Mouse (Mus musculus) kidney, postnatal 0 days (tissue): ENCODE measurements around the gene Mcfd2. TPM values are rescaled to one million over a fixed set of nuclear protein-coding genes. Genes with fewer than 3 reads are reported as not detected.
"Not testable (repeated sequence)": the region's sequence is repeated elsewhere in the genome, so short reads cannot be mapped to it uniquely, and the experiment has no call there.

Source experiments
- ATAC-seq: fragments of 200-750 bp; cut with Nextera tagmentation; replicated peaks from 2 replicates; pipeline ENCODE4 v1.8.0; 2017; ENCODE audit warnings: low read depth, moderate number of reproducible peaks, moderate TSS enrichment, moderate library complexity; ENCODE audit not compliant: low FRiP score
- DNase-seq: peaks from one replicate; pipeline ENCODE4 v3.0.0-alpha.2; 2016; ENCODE audit warnings: low spot score
- H3K27ac ChIP-seq: fragments of 300-500 bp; sonication (generic); 2 replicates; pipeline ENCODE4 v1.5.1; 2014; ENCODE audit warnings: mild to moderate bottlenecking
- H3K27me3 ChIP-seq: fragments of 300-500 bp; sonication (generic); 2 replicates; pipeline ENCODE4 v1.6.1; 2014; ENCODE audit warnings: low read length, mixed read lengths; ENCODE audit not compliant: insufficient read depth
- H3K36me3 ChIP-seq: fragments of 300-500 bp; sonication (generic); 2 replicates; pipeline ENCODE4 v1.6.1; 2014; ENCODE audit warnings: low read length, mixed read lengths; ENCODE audit not compliant: insufficient read depth
- H3K4me1 ChIP-seq: fragments of 300-500 bp; sonication (generic); replicated peaks from 2 replicates; pipeline ENCODE4 v1.6.1; 2014; ENCODE audit warnings: antibody characterized with exemption, low read length, mixed read lengths; ENCODE audit not compliant: insufficient read depth
- H3K4me2 ChIP-seq: fragments of 300-500 bp; sonication (generic); 2 replicates; pipeline ENCODE4 v1.6.1; 2014; ENCODE audit warnings: mild to moderate bottlenecking, low read length, moderate library complexity, mixed read lengths
- H3K4me3 ChIP-seq: fragments of 300-500 bp; sonication (generic); replicated peaks from 2 replicates; pipeline ENCODE4 v1.5.1; 2014; ENCODE audit warnings: low read depth, low read length
- H3K9ac ChIP-seq: fragments of 300-500 bp; sonication (generic); 2 replicates; pipeline ENCODE4 v1.6.1; 2014; ENCODE audit warnings: low read depth, low read length
- H3K9me3 ChIP-seq: fragments of 300-500 bp; sonication (generic); replicated peaks from 2 replicates; pipeline ENCODE4 v1.6.1; 2016; ENCODE audit warnings: low read length, inconsistent platforms, mixed read lengths
- CTCF ChIP-seq: IDR thresholded peaks from 2 replicates; pipeline ENCODE4 v1.5.1; 2016; ENCODE audit warnings: antibody characterized with exemption, low read depth, mild to moderate bottlenecking, moderate library complexity
- WGBS: fragments of 180-500 bp; shearing (Covaris S2); extraction: QIAGEN DNeasy Blood & Tissue Kit; methylation state at CpG from one replicate; pipeline ENCODE4 v1.1.7; 2014; 5-methylcytosine and 5-hydroxymethylcytosine counted together
- polyA plus RNA-seq: library from polyadenylated mRNA; unstranded; fragments of >200 nt; fragmentation: Nextera tagmentation; extraction: Ambion mirVana; gene quantifications from 2 replicates; pipeline ENCODE4 v1.2.1, GENCODE M21; 2015

The Mcfd2 gene
- polyA plus RNA-seq, 1 experiment from 2014 or later, result 140 TPM

- ATAC-seq (no peak), DNase-seq (no peak)
- no peaks in the 10 kb centered on the region for H3K9me3 ChIP-seq
- 0 out of 2 replicates have a peak, but pooled peaks cover 8% of the 10 kb centered on the region for H3K4me1 ChIP-seq
- no peak overlapping the region for H3K4me3 ChIP-seq
- WGBS, result 83% methylated on average over 10 of the region's 10 CpGs
- no peak overlapping the region for H3K27ac ChIP-seq
- H3K36me3 ChIP-seq, result no peaks in the 10 kb centered on the region
- no peak for TF ChIP-seq CTCF
- H3K27me3 ChIP-seq, result no peaks in the 10 kb centered on the region
- H3K4me2 ChIP-seq, result no peak overlapping the region
- no peak overlapping the region for H3K9ac ChIP-seq
Observed at GRCm38 (mm10) chr17:87300340-87300739, 34.6 kb upstream of the Mcfd2 start.

GRCm38 (mm10) chr17:87298944-87299343 lies 33.2 kb upstream of the Mcfd2 start:
- TF ChIP-seq CTCF, result no peak
- 0 out of 2 replicates have a peak, but pooled peaks have one; percentile 5 for ATAC-seq
- Histone ChIP-seq H3K9ac (no peak overlapping the region), H3K9me3 (no peaks in the 10 kb centered on the region), H3K27ac (no peak overlapping the region), H3K36me3 (no peaks in the 10 kb centered on the region), H3K4me2 (no peak overlapping the region), H3K4me1 (0 out of 2 replicates have a peak, but pooled peaks cover 4% of the 10 kb centered on the region), H3K27me3 (no peaks in the 10 kb centered on the region), H3K4me3 (no peak overlapping the region)
- WGBS, result 62% methylated on average over 6 of the region's 6 CpGs
- peak; percentile 22 for DNase-seq

DNA sequence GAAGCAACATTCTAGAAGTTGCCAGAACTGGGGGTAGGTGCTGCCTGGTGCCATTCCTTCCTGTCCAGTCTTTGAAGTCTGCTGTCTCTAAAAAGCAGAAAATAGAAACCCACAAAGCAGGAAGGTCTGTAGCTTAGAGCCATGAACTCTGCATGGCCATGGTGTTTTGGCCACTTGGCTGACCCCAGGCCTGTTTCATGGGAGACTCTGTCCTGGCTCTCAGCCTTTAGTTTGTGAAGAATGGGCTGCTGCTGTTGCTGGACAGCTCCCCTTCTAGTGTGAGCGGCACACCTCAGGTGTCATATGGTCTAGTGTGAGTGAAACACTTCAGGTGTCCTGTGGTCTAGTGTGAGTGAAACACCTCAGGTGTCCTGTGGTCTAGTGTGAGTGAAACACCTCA lies 31.0 kb upstream of the Mcfd2 start:
- 77% methylated on average over 1 of the region's 1 CpGs for WGBS
- not testable (repeated sequence) for DNase-seq, H3K4me3 ChIP-seq

GRCm38 (mm10) chr17:87295738-87296137 lies 30.0 kb upstream of the Mcfd2 start:
- no peak for TF ChIP-seq CTCF
- no peak for DNase-seq
- no peak overlapping the region for H3K4me3 ChIP-seq
- 0 out of 2 replicates have a peak, but pooled peaks cover 4% of the 10 kb centered on the region for H3K4me1 ChIP-seq
- H3K27ac ChIP-seq, result no peak overlapping the region
- no peaks in the 10 kb centered on the region for H3K9me3 ChIP-seq
- WGBS, result 79% methylated on average over 7 of the region's 7 CpGs
- no peak for ATAC-seq
- no peaks in the 10 kb centered on the region for H3K27me3 ChIP-seq
- no peak overlapping the region for H3K4me2 ChIP-seq
- H3K9ac ChIP-seq, result no peak overlapping the region
- no peaks in the 10 kb centered on the region for H3K36me3 ChIP-seq

More for the DNA sequence above, 31.0 kb upstream of the Mcfd2 start:
- not testable (repeated sequence) for H3K27ac ChIP-seq, H3K9ac ChIP-seq, H3K4me1 ChIP-seq, H3K9me3 ChIP-seq, ATAC-seq, H3K36me3 ChIP-seq, H3K4me2 ChIP-seq, H3K27me3 ChIP-seq

- no peak for TF ChIP-seq CTCF
- Histone ChIP-seq H3K9ac (no peak overlapping the region), H3K4me2 (no peak overlapping the region), H3K36me3 (no peaks in the 10 kb centered on the region), H3K9me3 (no peaks in the 10 kb centered on the region), H3K27ac (no peak overlapping the region), H3K4me1 (no peaks in the 10 kb centered on the region), H3K4me3 (no peak overlapping the region), H3K27me3 (no peaks in the 10 kb centered on the region)
- ATAC-seq (no peak), DNase-seq (no peak)
- 80% methylated on average over 5 of the region's 5 CpGs for WGBS
Observed at GRCm38 (mm10) chr17:87293125-87293524, 27.4 kb upstream of the Mcfd2 start.

GRCm38 (mm10) chr17:87291782-87292181 lies 26.0 kb upstream of the Mcfd2 start:
- no peaks in the 10 kb centered on the region; the same call in 1 of the 2 replicates for H3K4me1 ChIP-seq

GRCm38 (mm10) chr17:87291037-87291436 lies 25.3 kb upstream of the Mcfd2 start:
- ATAC-seq, result no peak
- no peak for TF ChIP-seq CTCF

More at GRCm38 (mm10) chr17:87291782-87292181, 26.0 kb upstream of the Mcfd2 start:
- Histone ChIP-seq H3K27ac (no peak overlapping the region), H3K9me3 (no peaks in the 10 kb centered on the region), H3K4me3 (no peak overlapping the region), H3K36me3 (no peaks in the 10 kb centered on the region), H3K4me2 (no peak overlapping the region), H3K9ac (no peak overlapping the region), H3K27me3 (no peaks in the 10 kb centered on the region)
- no peak for TF ChIP-seq CTCF
- 85% methylated on average over 5 of the region's 5 CpGs for WGBS
- DNase-seq, result no peak
- no peak for ATAC-seq

More at GRCm38 (mm10) chr17:87291037-87291436, 25.3 kb upstream of the Mcfd2 start:
- Histone ChIP-seq H3K9ac (no peak overlapping the region), H3K36me3 (no peaks in the 10 kb centered on the region), H3K4me2 (no peak overlapping the region), H3K9me3 (no peaks in the 10 kb centered on the region), H3K27ac (no peak overlapping the region), H3K4me3 (no peak overlapping the region), H3K27me3 (no peaks in the 10 kb centered on the region), H3K4me1 (peaks cover 3% of the 10 kb centered on the region; the same call in 1 of the 2 replicates)
- WGBS, result 67% methylated on average over 7 of the region's 7 CpGs
- DNase-seq, result no peak
